Mouse (Mus musculus) small intestine, adult 2 months (tissue): ENCODE data around the gene Arap2.

ENCODE experiments used
- CTCF ChIP-seq: fragments of 200-500 bp; IDR thresholded peaks from 2 replicates; pipeline ENCODE4 v1.5.1; 2012; ENCODE audit warnings: low read depth, mild to moderate bottlenecking, control low read depth, inconsistent platforms, low read length, moderate library complexity, mixed read lengths; ENCODE audit not compliant: insufficient replicate concordance, insufficient read length; ENCODE audit errors: extremely low read depth
- POLR2A ChIP-seq: fragments of 200-500 bp; IDR thresholded peaks from 2 replicates; pipeline ENCODE4 v1.6.1; 2012; ENCODE audit warnings: low read depth, mild to moderate bottlenecking, control low read depth, inconsistent platforms, low read length, moderate library complexity

GRCm38 (mm10) chr5:62663206-62663605 is 102.8 kb downstream of the Arap2 start:
- TF ChIP-seq CTCF (no peak), POLR2A (no peak)
